Mouse (Mus musculus) lung, embryonic 16.5 days (tissue): ENCODE data around the gene Plcg2. TPM values are rescaled to one million over a fixed set of nuclear protein-coding genes. Genes with fewer than 3 reads are reported as not detected.

Experiments
- ATAC-seq: fragments of 200-750 bp; cut with Nextera tagmentation; 2 replicates; pipeline ENCODE4 v1.8.0; 2017; ENCODE audit warnings: low read depth, mild to moderate bottlenecking, moderate library complexity
- H3K27ac ChIP-seq: fragments of 300-500 bp; sonication (generic); 2 replicates; pipeline ENCODE4 v1.5.1; 2014; ENCODE audit warnings: mild to moderate bottlenecking, control low read depth, low read length
- H3K27me3 ChIP-seq: fragments of 300-500 bp; sonication (generic); 2 replicates; pipeline ENCODE4 v1.6.1; 2014; ENCODE audit warnings: low read depth, low read length, mixed read lengths; ENCODE audit not compliant: control insufficient read depth, insufficient read depth
- H3K36me3 ChIP-seq: fragments of 300-500 bp; sonication (generic); 2 replicates; pipeline ENCODE4 v1.6.1; 2014; ENCODE audit warnings: low read length; ENCODE audit not compliant: control insufficient read depth, insufficient read depth
- H3K4me1 ChIP-seq: fragments of 300-500 bp; sonication (generic); replicated peaks from 2 replicates; pipeline ENCODE4 v1.6.1; 2014; ENCODE audit warnings: low read length, mixed read lengths; ENCODE audit not compliant: control insufficient read depth, insufficient read depth
- H3K4me2 ChIP-seq: fragments of 300-500 bp; sonication (generic); 2 replicates; pipeline ENCODE4 v1.6.1; 2014; ENCODE audit warnings: low read depth, low read length, control low read depth
- H3K4me3 ChIP-seq: fragments of 300-500 bp; sonication (generic); 2 replicates; pipeline ENCODE4 v1.5.1; 2014; ENCODE audit warnings: mild to moderate bottlenecking, low read length, control low read depth
- H3K9ac ChIP-seq: fragments of 300-500 bp; sonication (generic); 2 replicates; pipeline ENCODE4 v1.6.1; 2014; ENCODE audit warnings: low read length, control low read depth
- H3K9me3 ChIP-seq: fragments of 300-500 bp; sonication (generic); 2 replicates; pipeline ENCODE4 v1.6.1; 2016; ENCODE audit warnings: low read length; ENCODE audit not compliant: control insufficient read depth
- WGBS: fragments of 180-500 bp; shearing (Covaris S2); extraction: QIAGEN DNeasy Blood & Tissue Kit; methylation state at CpG from one replicate; pipeline ENCODE4 v1.1.7; 2014; 5-methylcytosine and 5-hydroxymethylcytosine counted together
- polyA plus RNA-seq: library from polyadenylated mRNA; unstranded; fragments of >200 nt; fragmentation: Nextera tagmentation; extraction: Ambion mirVana; gene quantifications from 2 replicates; pipeline ENCODE4 v1.2.1, GENCODE M21; 2015

Plcg2 gene
- polyA plus RNA-seq, 1 experiment from 2014 or later = 4.3 TPM

GRCm38 (mm10) chr8:117529177-117529576 is 31.1 kb downstream of the Plcg2 start:
- ATAC-seq = no peak
- no peak overlapping the region for H3K4me3 ChIP-seq

GRCm38 (mm10) chr8:117532381-117532972 is 34.4 kb downstream of the Plcg2 start:
- Histone ChIP-seq H3K27me3 (no peaks in the 10 kb centered on the region), H3K36me3 (no peaks in the 10 kb centered on the region), H3K27ac (no peak overlapping the region), H3K9me3 (no peaks in the 10 kb centered on the region), H3K4me2 (no peak overlapping the region), H3K4me3 (no peak overlapping the region), H3K9ac (no peak overlapping the region), H3K4me1 (no peaks in the 10 kb centered on the region)
- WGBS = 80% methylated on average over 15 of the region's 15 CpGs
- ATAC-seq = no peak

More at GRCm38 (mm10) chr8:117529177-117529576, 31.1 kb downstream of the Plcg2 start:
- no peak overlapping the region for H3K27ac ChIP-seq
- no peaks in the 10 kb centered on the region for H3K9me3 ChIP-seq
- H3K4me1 ChIP-seq = no peaks in the 10 kb centered on the region
- 58% methylated on average over 5 of the region's 5 CpGs for WGBS
- no peak overlapping the region for H3K4me2 ChIP-seq
- no peaks in the 10 kb centered on the region for H3K36me3 ChIP-seq
- no peaks in the 10 kb centered on the region for H3K27me3 ChIP-seq
- H3K9ac ChIP-seq = no peak overlapping the region

DNA sequence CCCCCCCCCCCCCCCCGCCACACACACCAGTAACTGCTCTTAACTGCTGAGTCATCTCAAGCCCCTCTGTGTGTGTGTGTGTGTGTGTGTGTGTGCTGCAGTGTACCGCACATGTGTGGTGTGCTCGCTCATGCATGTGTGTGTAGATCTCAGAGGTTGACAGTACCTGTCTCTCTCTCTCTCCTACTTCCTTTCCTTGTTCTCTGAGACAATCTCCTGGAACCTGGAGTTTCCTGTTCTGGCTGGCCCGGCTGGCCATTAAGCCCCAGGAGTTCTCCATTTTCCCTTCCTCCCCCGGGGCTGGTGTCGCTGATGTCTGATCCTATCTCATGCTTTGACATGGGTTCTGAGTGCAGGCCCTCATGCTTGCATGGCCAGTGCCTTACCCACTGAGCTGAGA is 38.8 kb downstream of the Plcg2 start:
- Histone ChIP-seq H3K27ac (no peak overlapping the region), H3K4me2 (no peak overlapping the region), H3K9ac (no peak overlapping the region), H3K9me3 (no peaks in the 10 kb centered on the region), H3K4me1 (no peaks in the 10 kb centered on the region), H3K36me3 (no peaks in the 10 kb centered on the region), H3K4me3 (no peak overlapping the region), H3K27me3 (no peaks in the 10 kb centered on the region)
- 58% methylated on average over 5 of the region's 6 CpGs for WGBS
- ATAC-seq = no peak

DNA sequence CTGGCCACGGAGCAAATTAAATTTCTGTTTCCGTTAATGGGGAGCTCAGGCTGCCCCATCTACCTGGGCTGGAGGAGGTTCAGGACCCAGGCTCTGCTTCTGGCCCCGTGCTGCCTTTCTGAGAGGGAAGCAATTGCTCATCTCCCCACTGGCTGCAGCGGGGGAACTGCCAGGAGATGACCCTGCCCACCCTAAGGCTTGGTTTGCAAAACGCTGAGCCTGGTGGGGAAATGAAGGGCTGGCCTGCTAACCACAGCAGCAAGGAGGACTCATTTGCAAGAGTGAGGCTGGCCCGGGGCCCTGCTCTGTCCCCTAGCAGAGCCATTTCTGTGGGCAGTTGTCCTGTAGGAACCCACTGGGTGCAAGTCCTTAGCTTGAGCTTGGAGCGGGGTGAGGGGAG is 39.7 kb downstream of the Plcg2 start:
- no peaks in the 10 kb centered on the region for H3K4me1 ChIP-seq
- H3K9ac ChIP-seq = no peak overlapping the region
- no peaks in the 10 kb centered on the region for H3K27me3 ChIP-seq
- H3K36me3 ChIP-seq = no peaks in the 10 kb centered on the region
- no peak overlapping the region for H3K27ac ChIP-seq
- H3K4me3 ChIP-seq = no peak overlapping the region
- no peak overlapping the region for H3K4me2 ChIP-seq
- ATAC-seq = no peak
- WGBS = 51% methylated on average over 7 of the region's 7 CpGs
- no peaks in the 10 kb centered on the region for H3K9me3 ChIP-seq

DNA sequence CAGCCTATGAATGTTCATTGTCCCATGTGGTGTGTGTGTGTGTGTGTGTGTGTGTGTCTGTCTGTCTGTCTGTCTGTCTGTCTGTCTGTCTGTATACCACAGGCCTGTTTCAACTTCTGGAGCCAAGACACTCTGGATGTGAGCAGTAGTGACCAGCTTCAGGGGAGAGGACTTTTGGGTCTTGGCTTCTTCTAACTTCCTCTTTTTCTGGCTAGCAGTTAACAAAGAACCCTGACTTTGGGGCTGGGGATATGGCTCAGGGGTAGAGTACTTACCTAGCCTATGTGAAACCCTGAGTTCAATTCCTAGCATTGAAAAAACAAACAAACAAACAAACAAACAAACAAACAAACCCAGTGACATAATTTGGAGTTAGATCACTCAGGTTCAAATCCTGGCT is 44.9 kb downstream of the Plcg2 start:
- H3K4me1 ChIP-seq = no peaks in the 10 kb centered on the region
- ATAC-seq = no peak

GRCm38 (mm10) chr8:117543789-117544188 is 45.7 kb downstream of the Plcg2 start:
- no peak overlapping the region for H3K4me3 ChIP-seq
- no peak for ATAC-seq
- no peaks in the 10 kb centered on the region for H3K36me3 ChIP-seq
- H3K9me3 ChIP-seq = no peaks in the 10 kb centered on the region
- no peak overlapping the region for H3K4me2 ChIP-seq
- no peak overlapping the region for H3K27ac ChIP-seq
- 68% methylated on average over 6 of the region's 6 CpGs for WGBS
- no peaks in the 10 kb centered on the region for H3K27me3 ChIP-seq
- H3K9ac ChIP-seq = no peak overlapping the region
- H3K4me1 ChIP-seq = no peaks in the 10 kb centered on the region

More for the DNA sequence above, 44.9 kb downstream of the Plcg2 start:
- H3K9ac ChIP-seq = no peak overlapping the region
- H3K27ac ChIP-seq = no peak overlapping the region
- H3K4me2 ChIP-seq = no peak overlapping the region
- no peaks in the 10 kb centered on the region for H3K9me3 ChIP-seq
- H3K36me3 ChIP-seq = no peaks in the 10 kb centered on the region
- H3K4me3 ChIP-seq = no peak overlapping the region
- H3K27me3 ChIP-seq = no peaks in the 10 kb centered on the region

GRCm38 (mm10) chr8:117545043-117545442 is 47.0 kb downstream of the Plcg2 start:
- Histone ChIP-seq H3K36me3 (no peaks in the 10 kb centered on the region), H3K4me2 (no peak overlapping the region), H3K27ac (no peak overlapping the region), H3K9me3 (no peaks in the 10 kb centered on the region), H3K9ac (no peak overlapping the region), H3K27me3 (no peaks in the 10 kb centered on the region), H3K4me3 (no peak overlapping the region), H3K4me1 (no peaks in the 10 kb centered on the region)
- WGBS = 71% methylated on average over 8 of the region's 8 CpGs
- no peak for ATAC-seq

DNA sequence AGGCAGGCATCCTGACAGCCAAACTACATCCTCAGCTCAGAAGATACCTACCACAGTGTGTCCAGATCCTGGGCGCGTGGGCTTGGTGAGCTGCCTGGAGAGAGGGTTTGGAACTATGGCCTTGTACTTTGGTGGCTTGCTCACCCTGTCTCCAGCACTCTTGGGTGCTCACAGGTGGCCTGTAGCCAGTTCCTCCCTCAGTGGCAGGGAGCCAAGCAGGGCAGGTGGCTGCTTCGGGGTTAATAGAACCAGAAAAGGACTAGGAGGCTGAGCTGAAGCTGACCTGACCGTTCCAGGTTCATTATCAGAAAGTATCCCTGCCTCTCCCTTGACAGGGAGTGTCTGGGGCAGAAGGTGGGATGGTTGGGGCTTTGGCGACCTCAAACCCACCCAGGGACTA is 48.3 kb downstream of the Plcg2 start:
- Histone ChIP-seq H3K27me3 (no peaks in the 10 kb centered on the region), H3K27ac (no peak overlapping the region), H3K4me1 (no peaks in the 10 kb centered on the region), H3K9ac (no peak overlapping the region), H3K36me3 (no peaks in the 10 kb centered on the region), H3K4me3 (no peak overlapping the region), H3K4me2 (no peak overlapping the region), H3K9me3 (no peaks in the 10 kb centered on the region)
- 63% methylated on average over 5 of the region's 5 CpGs for WGBS
- no peak for ATAC-seq

DNA sequence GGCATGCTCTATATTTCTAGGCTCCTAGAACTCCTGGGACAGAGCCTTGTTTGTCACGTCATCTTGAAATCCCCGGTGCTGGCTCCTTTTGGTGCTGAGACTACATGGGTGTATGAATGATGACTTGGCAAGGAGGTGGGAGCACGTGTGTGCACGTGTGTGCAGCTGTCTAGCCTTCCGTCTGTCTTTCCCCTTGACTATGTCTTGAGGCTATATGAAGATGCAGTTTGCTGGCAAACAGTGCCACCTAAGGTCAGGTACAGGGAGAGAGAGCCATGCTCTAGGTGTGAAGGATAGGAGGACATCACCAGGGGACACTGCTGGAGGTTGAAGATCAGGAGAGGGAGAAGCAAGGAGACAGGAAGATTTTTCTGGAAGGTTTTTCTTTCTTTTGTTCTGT is 49.9 kb downstream of the Plcg2 start:
- 85% methylated on average over 5 of the region's 5 CpGs for WGBS
- Histone ChIP-seq H3K9ac (no peak overlapping the region), H3K4me1 (no peaks in the 10 kb centered on the region), H3K9me3 (no peaks in the 10 kb centered on the region), H3K36me3 (no peaks in the 10 kb centered on the region), H3K27ac (no peak overlapping the region), H3K27me3 (no peaks in the 10 kb centered on the region), H3K4me2 (no peak overlapping the region), H3K4me3 (no peak overlapping the region)
- ATAC-seq = no peak

DNA sequence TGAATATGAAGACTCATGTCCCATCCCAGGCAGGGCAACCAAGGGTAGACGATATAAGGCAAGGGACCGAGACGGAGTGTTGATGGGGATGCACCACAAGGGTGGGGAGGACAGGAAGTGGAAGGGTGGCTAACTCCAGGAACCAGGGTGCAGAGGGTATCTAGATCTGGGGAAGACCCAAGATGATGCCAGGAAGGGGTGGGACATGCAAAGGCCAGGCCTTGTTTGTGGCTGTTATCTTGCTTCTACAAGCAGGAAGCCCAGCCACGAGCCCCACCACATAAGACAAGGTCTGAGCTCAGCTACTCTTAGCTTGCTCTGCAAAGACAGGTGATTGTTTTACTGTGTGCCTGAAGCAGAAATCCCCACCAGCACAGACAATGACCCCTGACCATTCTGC is 50.4 kb downstream of the Plcg2 start:
- no peaks in the 10 kb centered on the region for H3K27me3 ChIP-seq
- H3K9ac ChIP-seq = no peak overlapping the region
- no peak overlapping the region for H3K4me2 ChIP-seq
- no peak for ATAC-seq
- no peak overlapping the region for H3K4me3 ChIP-seq
- H3K36me3 ChIP-seq = no peaks in the 10 kb centered on the region
- no peak overlapping the region for H3K27ac ChIP-seq
- no peaks in the 10 kb centered on the region for H3K4me1 ChIP-seq
- 66% methylated on average over 4 of the region's 4 CpGs for WGBS
- no peaks in the 10 kb centered on the region for H3K9me3 ChIP-seq
